Mouse (Mus musculus): Measurements from ENCODE around the gene Tnfrsf13c. TPM values are rescaled to one million over a fixed set of nuclear protein-coding genes. Genes with fewer than 3 reads are reported as not detected.

The Tnfrsf13c gene
- polyA plus RNA-seq, 1 experiment from 2014 or later: 0.22 TPM

- Histone ChIP-seq H3K27me3 (peaks cover 40% of the 10 kb centered on the region), H3K9me3 (replicated peaks) (no peaks in the 10 kb centered on the region), H3K9ac (no peak overlapping the region), H3K4me3 (no peak overlapping the region), H3K27ac (peak overlapping the region; percentile 15; the same call in 1 of the 2 replicates), H3K4me1 (peaks cover 32% of the 10 kb centered on the region), H3K4me2 (no peak overlapping the region), H3K36me3 (ENCODE audit: poor library complexity, severe bottlenecking) (peaks cover 80% of the 10 kb centered on the region)
- ATAC-seq: no peak
- 66% methylated on average over 20 of the region's 20 CpGs for WGBS
Measured at GRCm38 (mm10) chr15:82203611-82204351, 20.4 kb downstream of the Tnfrsf13c start.

GRCm38 (mm10) chr15:82203090-82203489, 21.1 kb downstream of the Tnfrsf13c start:
- ATAC-seq: no peak
- Histone ChIP-seq H3K27ac (no peak overlapping the region), H3K27me3 (peaks cover 34% of the 10 kb centered on the region), H3K4me3 (no peak overlapping the region), H3K4me1 (peaks cover 32% of the 10 kb centered on the region), H3K36me3 (ENCODE audit: poor library complexity, severe bottlenecking) (peaks cover 87% of the 10 kb centered on the region), H3K4me2 (no peak overlapping the region), H3K9me3 (replicated peaks) (no peaks in the 10 kb centered on the region), H3K9ac (no peak overlapping the region)
- 93% methylated on average over 10 of the region's 10 CpGs for WGBS

GRCm38 (mm10) chr15:82202086-82202485, 22.1 kb downstream of the Tnfrsf13c start:
- no peak overlapping the region for H3K9ac ChIP-seq
- H3K27me3 ChIP-seq: peaks cover 24% of the 10 kb centered on the region
- H3K4me2 ChIP-seq: no peak overlapping the region
- WGBS: 93% methylated on average over 6 of the region's 6 CpGs
- ATAC-seq: no peak
- no peak overlapping the region for H3K27ac ChIP-seq
- H3K36me3 ChIP-seq (ENCODE audit: poor library complexity, severe bottlenecking): peaks cover 96% of the 10 kb centered on the region
- peaks cover 26% of the 10 kb centered on the region for H3K4me1 ChIP-seq
- H3K4me3 ChIP-seq: no peak overlapping the region
- no peaks in the 10 kb centered on the region for H3K9me3 ChIP-seq (replicated peaks)

GRCm38 (mm10) chr15:82199546-82199945, 24.6 kb downstream of the Tnfrsf13c start:
- no peaks in the 10 kb centered on the region for H3K9me3 ChIP-seq (replicated peaks)
- no peak overlapping the region for H3K9ac ChIP-seq
- H3K4me1 ChIP-seq: peaks cover 9% of the 10 kb centered on the region; the same call in 1 of the 2 replicates
- H3K27ac ChIP-seq: no peak overlapping the region
- H3K4me2 ChIP-seq: no peak overlapping the region
- no peak for ATAC-seq
- H3K36me3 ChIP-seq (ENCODE audit: poor library complexity, severe bottlenecking): peaks cover 98% of the 10 kb centered on the region
- 86% methylated on average over 12 of the region's 12 CpGs for WGBS
- H3K4me3 ChIP-seq: no peak overlapping the region
- H3K27me3 ChIP-seq: no peaks in the 10 kb centered on the region

GRCm38 (mm10) chr15:82198342-82198741, 25.8 kb downstream of the Tnfrsf13c start:
- no peak overlapping the region for H3K9ac ChIP-seq
- no peak overlapping the region for H3K4me3 ChIP-seq
- H3K27me3 ChIP-seq: no peaks in the 10 kb centered on the region
- no peaks in the 10 kb centered on the region for H3K4me1 ChIP-seq
- no peak overlapping the region for H3K27ac ChIP-seq
- no peak overlapping the region for H3K4me2 ChIP-seq
- WGBS: 90% methylated on average over 7 of the region's 7 CpGs
- H3K36me3 ChIP-seq (ENCODE audit: poor library complexity, severe bottlenecking): peaks cover 99% of the 10 kb centered on the region
- no peaks in the 10 kb centered on the region for H3K9me3 ChIP-seq (replicated peaks)
- no peak for ATAC-seq

GRCm38 (mm10) chr15:82197937-82198336, 26.2 kb downstream of the Tnfrsf13c start:
- WGBS: 93% methylated on average over 11 of the region's 11 CpGs
- Histone ChIP-seq H3K36me3 (ENCODE audit: poor library complexity, severe bottlenecking) (peaks cover 99% of the 10 kb centered on the region), H3K4me3 (no peak overlapping the region), H3K9me3 (replicated peaks) (no peaks in the 10 kb centered on the region), H3K27ac (no peak overlapping the region), H3K27me3 (no peaks in the 10 kb centered on the region), H3K4me2 (no peak overlapping the region), H3K9ac (no peak overlapping the region), H3K4me1 (no peaks in the 10 kb centered on the region)
- no peak for ATAC-seq

GRCm38 (mm10) chr15:82197246-82197750, 26.9 kb downstream of the Tnfrsf13c start:
- Histone ChIP-seq H3K27ac (no peak overlapping the region), H3K4me1 (no peaks in the 10 kb centered on the region), H3K27me3 (no peaks in the 10 kb centered on the region), H3K4me3 (no peak overlapping the region), H3K36me3 (ENCODE audit: poor library complexity, severe bottlenecking) (peaks cover 99% of the 10 kb centered on the region), H3K9ac (no peak overlapping the region), H3K4me2 (no peak overlapping the region), H3K9me3 (replicated peaks) (no peaks in the 10 kb centered on the region)
- no peak for ATAC-seq
- WGBS: 90% methylated on average over 10 of the region's 10 CpGs

- Histone ChIP-seq H3K27ac (no peak overlapping the region), H3K4me2 (no peak overlapping the region), H3K36me3 (ENCODE audit: poor library complexity, severe bottlenecking) (peaks cover 99% of the 10 kb centered on the region), H3K9ac (no peak overlapping the region), H3K9me3 (replicated peaks) (no peaks in the 10 kb centered on the region), H3K4me3 (no peak overlapping the region), H3K4me1 (no peaks in the 10 kb centered on the region), H3K27me3 (no peaks in the 10 kb centered on the region)
- WGBS: 92% methylated on average over 12 of the region's 12 CpGs
- no peak for ATAC-seq
Measured at GRCm38 (mm10) chr15:82196300-82196699, 27.9 kb downstream of the Tnfrsf13c start.

GRCm38 (mm10) chr15:82192617-82193016, 31.6 kb downstream of the Tnfrsf13c start:
- no peak for ATAC-seq
- no peak overlapping the region for H3K4me2 ChIP-seq
- H3K9me3 ChIP-seq (replicated peaks): no peaks in the 10 kb centered on the region
- H3K9ac ChIP-seq: no peak overlapping the region
- H3K4me3 ChIP-seq: no peak overlapping the region
- no peaks in the 10 kb centered on the region for H3K27me3 ChIP-seq
- 84% methylated on average over 8 of the region's 8 CpGs for WGBS
- peaks cover 98% of the 10 kb centered on the region for H3K36me3 ChIP-seq (ENCODE audit: poor library complexity, severe bottlenecking)
- H3K4me1 ChIP-seq: no peaks in the 10 kb centered on the region
- no peak overlapping the region for H3K27ac ChIP-seq

GRCm38 (mm10) chr15:82188481-82189240, 35.5 kb downstream of the Tnfrsf13c start:
- 94% methylated on average over 10 of the region's 10 CpGs for whole genome bisulfite sequencing
- no peak overlapping the region for H3K4me3 ChIP-seq
- no peak overlapping the region for H3K9ac ChIP-seq
- peaks cover 98% of the 10 kb centered on the region for H3K36me3 ChIP-seq (ENCODE audit: poor library complexity, severe bottlenecking)
- H3K4me1 ChIP-seq: no peaks in the 10 kb centered on the region
- no peaks in the 10 kb centered on the region for H3K27me3 ChIP-seq
- H3K9me3 ChIP-seq (replicated peaks): peaks cover 2% of the 10 kb centered on the region; the same call in 1 of the 2 replicates
- no peak overlapping the region for H3K27ac ChIP-seq
- no peak overlapping the region for H3K4me2 ChIP-seq
- ATAC-seq: no peak

GRCm38 (mm10) chr15:82187924-82188323, 36.2 kb downstream of the Tnfrsf13c start:
- Histone ChIP-seq H3K27me3 (no peaks in the 10 kb centered on the region), H3K4me1 (no peaks in the 10 kb centered on the region), H3K9ac (no peak overlapping the region), H3K36me3 (ENCODE audit: poor library complexity, severe bottlenecking) (peaks cover 98% of the 10 kb centered on the region), H3K9me3 (replicated peaks) (peaks cover 2% of the 10 kb centered on the region; the same call in 1 of the 2 replicates), H3K4me3 (no peak overlapping the region), H3K4me2 (no peak overlapping the region), H3K27ac (no peak overlapping the region)
- ATAC-seq: no peak
- whole genome bisulfite sequencing: 100% methylated on average over 1 of the region's 1 CpGs

- Histone ChIP-seq H3K36me3 (ENCODE audit: poor library complexity, severe bottlenecking) (peaks cover 98% of the 10 kb centered on the region), H3K27me3 (no peaks in the 10 kb centered on the region), H3K4me3 (no peak overlapping the region), H3K9me3 (replicated peaks) (peaks cover 3% of the 10 kb centered on the region; the same call in 1 of the 2 replicates), H3K9ac (no peak overlapping the region), H3K27ac (no peak overlapping the region), H3K4me2 (no peak overlapping the region), H3K4me1 (no peaks in the 10 kb centered on the region)
- ATAC-seq: no peak
- WGBS: 87% methylated on average over 4 of the region's 4 CpGs
Measured at GRCm38 (mm10) chr15:82187401-82187800, 36.8 kb downstream of the Tnfrsf13c start.

All from forebrain, embryonic 13.5 days (tissue).